Mouse (Mus musculus): ENCODE measurements at regions not wholly inside any gene's neighbourhood (a gene's known extent, or its start where the extent isn't known, plus 50 kb on each side); places are given as distances from the start of the nearest gene placed in this dataset.
"Not testable (repeated sequence)": the region's sequence is repeated elsewhere in the genome, so short reads cannot be mapped to it uniquely, and the experiment has no call there.

DNA sequence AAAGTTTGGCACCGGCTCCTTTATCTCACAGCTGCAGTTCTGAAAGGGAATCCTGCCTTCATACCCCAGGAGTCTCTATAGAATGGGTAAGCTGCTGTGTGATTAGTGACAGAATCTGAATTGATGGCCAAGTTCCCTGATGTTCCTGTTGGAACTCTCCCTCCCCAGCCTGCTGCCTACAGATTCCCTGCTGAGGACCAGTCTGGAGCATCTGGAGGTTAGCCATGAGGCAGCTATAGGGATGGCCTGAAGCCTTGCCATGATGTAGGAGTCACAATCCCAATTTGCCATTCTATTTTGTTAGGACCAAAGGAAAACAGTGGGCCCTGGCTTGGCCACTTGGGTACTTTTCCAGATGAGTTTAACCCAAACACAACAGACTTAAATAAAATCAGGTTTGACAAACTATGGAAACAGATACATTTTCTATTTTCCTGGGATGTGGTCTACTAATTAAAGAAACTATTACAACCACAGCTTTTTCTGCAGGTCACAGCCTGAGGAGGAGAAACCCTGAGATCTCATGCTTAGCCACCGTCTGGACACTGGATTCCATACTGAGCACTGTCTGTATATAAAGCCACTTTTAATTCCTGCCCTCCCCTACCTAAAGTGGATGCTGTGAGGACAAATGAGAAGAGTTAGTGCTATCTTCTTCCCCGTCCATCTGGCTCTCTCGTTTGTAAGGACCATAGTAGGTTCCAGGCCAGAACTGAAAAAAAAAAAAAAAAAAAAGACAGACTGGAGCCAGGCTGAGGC is 349.5 kb upstream of the Tbl1xr1 start:
- DNase-seq (ENCODE audit: low spot score in 2 of 2), result no peak

DNA sequence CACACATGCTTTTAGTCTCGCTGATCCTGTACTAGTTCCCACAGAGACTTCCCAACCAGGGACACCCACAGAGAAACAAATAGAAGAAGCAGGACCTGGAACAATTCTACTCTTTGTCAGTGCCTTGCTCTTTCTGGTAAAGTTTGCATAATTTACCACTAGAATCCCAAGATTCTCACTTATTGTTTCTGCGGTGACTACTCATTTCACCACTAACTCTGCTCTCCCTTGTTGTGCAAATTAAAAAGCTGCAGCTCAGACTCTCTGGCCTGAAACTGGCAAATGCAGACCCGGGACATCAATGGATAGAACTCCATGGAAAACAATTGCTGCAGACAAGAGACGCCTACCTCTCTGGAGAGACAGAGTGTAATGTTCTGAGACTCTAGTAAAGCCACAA is 348.4 kb upstream of the Tbl1xr1 start:
- no peak for DNase-seq (ENCODE audit: low spot score in 2 of 2)

DNA sequence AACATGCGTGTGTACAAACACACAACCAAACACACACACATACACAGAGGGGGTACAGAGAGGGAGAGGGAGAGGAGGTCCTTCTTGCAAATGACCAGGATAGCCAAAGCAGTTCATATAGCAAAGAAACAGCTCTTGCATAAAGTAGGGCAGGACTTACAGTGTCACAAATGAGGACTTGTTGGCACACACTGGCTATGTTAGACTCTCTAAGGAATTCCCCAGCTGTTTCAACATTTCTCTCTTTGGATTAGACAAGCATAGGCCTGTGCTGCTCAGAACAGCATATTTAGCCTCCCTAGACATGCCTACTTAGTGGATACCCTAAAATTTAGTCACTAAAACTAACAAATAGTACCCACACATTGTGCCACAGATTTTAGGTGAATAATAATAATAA is 347.1 kb upstream of the Tbl1xr1 start:
- DNase-seq (ENCODE audit: low spot score in 2 of 2), result no peak

DNA sequence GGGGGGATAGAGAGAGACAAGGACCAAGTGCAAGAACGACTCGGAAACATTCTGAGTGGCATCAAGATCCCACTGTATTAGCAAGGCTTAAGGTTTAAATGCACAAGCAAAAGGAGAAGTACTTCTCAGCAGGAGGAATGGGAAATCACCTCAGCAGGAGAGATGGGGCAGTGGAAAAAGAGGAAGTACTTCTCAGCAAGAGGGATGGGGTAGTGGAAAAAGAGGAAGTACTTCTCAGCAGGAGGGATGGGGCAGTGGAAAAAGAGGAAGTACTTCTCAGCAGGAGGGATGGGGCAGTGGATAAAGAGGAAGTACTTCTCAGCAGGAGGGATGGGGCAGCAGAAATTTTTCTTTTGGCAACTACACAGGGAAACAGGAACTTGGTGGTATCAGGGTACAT is 340.8 kb upstream of the Tbl1xr1 start:
- not testable (repeated sequence) for DNase-seq (ENCODE audit: low spot score in 2 of 2)

DNA sequence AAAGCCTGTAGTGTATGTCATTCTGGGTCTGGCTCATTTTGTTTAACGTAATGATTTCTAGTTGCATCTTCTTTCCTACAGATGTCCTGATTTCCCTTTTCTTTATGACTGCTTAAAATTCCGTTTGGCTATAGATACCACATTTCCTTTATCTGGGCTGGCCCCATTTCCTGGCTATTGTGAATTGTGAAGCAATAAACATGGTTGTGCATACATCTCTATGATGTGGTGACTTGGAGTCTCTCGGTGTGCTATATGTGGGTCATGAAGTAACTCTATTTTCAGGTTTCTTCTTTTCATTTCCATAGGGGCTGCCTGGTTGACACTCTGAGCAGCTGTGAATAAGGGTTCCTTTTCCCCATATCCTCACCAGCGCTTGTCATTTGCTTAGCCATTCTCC is 336.7 kb upstream of the Tbl1xr1 start:
- DNase-seq (ENCODE audit: low spot score in 2 of 2), result no peak

DNA sequence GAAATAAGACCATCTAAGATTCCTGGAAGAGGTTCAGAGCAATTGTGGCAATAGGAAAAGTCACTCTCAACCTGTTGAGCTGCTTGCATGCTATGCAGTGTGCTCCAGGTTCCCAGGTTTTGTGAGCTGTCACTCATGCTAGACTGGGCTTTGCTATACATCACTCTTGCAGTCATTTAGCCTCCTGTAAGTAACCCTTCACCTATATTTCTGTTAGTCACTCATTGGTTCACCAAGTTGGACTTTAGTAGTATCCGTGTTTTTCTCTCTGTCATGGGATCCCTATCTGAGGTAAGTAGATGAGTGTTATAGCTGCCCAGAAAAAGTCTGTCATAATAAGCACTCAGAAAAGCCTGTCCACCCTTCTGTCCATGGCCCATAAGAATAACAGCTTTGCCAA is 332.3 kb upstream of the Tbl1xr1 start:
- no peak for DNase-seq (ENCODE audit: low spot score in 2 of 2)

DNA sequence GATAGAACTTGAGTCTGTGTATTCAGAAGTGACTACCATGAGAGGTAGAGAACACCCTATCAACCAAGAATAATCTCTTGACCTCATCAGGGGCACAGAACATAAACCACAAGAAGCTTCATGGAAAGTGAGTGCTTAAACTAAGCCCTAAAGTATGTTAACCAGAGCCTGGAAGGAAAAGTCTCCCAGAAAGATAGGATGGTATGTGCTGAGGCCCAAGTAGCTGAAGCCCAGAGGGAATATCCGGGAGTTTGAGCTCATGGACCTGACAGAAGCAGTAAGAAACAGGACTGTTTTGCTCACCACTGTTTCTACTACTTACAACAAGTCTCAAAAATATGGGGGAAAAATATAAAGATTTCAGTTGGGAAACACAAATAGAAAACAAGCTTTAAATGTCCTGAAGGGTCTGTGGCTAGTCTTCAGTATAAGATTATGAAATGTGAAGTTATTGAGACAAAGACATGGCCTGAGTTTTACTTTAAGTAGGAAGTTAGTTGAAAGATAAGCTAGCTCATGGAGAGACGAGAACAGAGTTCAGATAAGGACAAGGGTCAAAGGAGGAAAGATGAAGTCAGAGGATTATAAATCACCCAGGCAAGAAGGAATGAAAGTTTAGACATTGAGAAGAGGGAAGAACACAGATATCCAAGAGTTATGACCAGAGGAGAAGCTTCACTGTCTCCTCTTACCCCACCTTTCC is 315.8 kb upstream of the Tbl1xr1 start:
- no peak for DNase-seq (ENCODE audit: low spot score in 2 of 2)

DNA sequence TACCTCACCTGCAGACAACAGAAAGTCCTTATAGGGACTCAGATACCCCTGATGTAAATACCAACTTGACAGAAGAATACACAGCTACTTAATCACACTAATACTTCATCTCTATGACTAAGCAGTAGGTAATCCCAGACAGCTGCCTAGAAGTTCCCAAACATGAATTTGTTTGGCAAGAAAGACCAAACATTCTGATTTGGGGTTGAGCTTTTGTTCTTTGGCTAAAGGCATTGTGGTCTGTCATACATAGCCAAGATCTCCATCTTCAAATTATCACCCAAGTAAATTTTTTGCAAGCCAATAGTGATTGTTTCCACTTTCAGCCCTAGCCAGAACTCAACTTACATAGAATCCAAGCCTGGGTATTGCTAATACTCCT is 315.2 kb upstream of the Tbl1xr1 start:
- no peak for DNase-seq (ENCODE audit: low spot score in 2 of 2)

DNA sequence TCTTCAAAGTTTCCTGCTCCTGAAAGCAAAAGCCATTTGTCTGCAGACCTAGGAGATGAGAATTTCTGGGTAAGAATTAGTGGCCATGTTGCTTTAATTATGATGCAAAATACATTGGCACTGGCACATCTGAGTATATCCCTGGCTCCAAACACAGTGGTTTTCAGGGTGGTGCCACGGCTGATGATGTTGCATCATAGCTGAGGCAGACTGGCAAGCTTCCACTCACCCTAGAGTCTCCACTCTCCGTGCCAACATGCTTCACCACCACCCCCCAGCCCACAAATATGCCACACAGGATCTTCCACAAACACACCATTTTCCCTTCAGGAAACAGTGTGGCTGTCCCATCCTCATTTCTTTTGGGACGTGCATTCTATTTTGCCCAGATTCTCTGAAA is 314.5 kb upstream of the Tbl1xr1 start:
- DNase-seq (ENCODE audit: low spot score in 2 of 2), result no peak

DNA sequence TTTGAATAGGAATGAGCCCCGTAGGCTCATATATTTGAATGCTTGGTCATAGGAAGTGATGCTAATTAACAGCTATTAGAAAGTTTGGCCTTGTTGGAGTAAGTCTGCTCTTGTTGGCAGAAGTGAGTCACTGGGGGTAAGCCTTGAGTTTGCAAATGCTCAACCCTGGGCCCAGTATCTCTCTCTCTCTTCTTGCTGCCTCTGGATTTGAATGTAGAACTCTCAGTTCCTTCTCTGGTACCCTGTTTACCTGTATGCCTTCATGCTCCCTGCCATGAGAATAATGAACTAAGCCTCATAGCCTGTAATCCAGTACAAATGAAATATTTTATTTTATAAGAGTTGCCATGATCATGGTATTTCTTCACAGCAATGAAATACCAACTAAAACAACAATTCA is 308.4 kb upstream of the Tbl1xr1 start:
- no peak for DNase-seq (ENCODE audit: low spot score in 2 of 2)

DNA sequence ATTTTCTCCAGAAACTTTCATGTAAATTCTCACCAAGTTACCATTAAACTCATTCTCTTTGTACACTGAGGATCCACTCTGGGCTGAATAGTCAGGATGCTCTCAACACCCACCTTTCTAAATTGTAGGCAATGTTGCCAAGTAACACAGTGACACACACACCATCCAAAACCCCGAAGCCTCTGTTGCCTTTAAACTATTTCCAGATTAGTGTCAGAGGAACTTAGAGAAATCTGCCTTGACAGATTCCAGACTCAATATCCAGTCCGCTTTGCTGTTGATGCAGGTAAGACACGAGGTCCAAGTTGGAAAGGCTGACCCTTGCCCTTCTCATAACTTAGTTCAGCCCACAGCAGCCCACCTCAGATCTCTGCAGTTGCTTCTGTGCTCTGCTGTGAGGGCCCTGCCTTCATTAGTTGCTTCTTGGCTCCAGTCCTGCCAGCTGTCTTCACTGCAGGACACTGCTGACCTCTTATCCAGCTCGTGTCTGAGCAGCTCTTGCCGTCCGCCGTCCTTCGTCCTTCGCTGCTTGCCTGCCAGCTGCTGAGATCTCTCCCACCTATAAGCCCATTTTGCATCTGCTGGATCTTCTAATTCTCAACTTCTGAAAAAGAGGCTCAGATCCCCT is 306.4 kb upstream of the Tbl1xr1 start:
- no peak for DNase-seq (ENCODE audit: low spot score in 2 of 2)

DNA sequence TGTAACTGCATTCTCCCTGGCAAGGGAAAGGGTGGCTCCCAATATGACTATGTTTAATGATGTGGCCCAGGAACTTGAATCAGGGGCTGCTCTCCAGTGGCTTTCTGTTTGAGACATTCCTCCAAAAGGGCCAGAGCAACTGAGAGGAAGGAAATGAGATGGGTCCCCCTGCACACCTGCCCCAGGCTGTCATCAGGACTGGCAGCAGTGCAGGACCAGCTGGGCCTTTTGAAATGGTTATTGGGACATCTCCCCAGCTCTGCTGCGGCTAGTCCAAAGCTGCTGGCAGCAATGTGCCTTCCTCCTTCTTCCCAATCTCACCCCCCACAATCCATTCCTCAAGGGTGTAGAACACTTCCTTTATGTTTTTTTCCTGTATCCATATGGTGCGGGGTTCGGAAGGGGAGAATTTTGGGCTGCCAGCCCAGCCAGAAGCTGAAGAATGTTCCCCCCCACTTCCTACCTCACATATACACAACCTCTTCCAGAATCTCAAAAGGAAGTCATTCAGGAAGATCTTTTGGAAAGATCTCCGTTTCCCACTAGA is 304.6 kb upstream of the Tbl1xr1 start:
- no peak for DNase-seq (ENCODE audit: low spot score in 2 of 2)

DNA sequence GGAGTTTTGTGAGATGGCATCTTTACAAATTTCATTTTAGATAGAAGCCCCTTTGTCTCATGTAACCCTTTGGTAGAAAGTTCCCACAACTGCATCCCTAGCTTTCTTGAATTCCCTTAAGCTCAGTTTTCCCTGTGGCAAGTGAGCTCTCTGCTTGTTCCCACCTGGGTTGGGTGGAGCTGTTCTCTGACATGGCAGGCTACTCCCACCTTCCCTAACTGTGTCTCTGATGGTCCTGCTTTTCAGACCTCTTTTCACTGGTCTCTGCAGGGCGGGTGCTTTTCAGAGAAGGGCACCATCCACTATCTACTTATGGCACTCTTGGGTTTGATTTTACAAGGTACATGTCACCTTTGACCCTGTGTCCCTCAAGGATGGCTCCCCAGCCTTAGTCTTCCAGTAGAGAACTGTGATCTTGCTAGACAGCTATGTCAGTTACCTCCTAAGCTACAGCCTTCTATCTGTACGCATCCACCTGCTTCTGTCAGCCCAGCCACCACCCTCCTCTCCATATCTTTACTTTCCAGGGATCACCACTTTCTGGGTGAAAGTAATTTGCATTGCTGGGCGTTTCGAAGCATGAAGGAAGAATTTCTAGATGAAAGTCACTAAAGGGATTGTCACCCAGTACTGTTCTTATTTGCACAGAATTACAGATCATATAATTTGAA is 302.1 kb upstream of the Tbl1xr1 start:
- DNase-seq (ENCODE audit: low spot score in 2 of 2), result no peak

DNA sequence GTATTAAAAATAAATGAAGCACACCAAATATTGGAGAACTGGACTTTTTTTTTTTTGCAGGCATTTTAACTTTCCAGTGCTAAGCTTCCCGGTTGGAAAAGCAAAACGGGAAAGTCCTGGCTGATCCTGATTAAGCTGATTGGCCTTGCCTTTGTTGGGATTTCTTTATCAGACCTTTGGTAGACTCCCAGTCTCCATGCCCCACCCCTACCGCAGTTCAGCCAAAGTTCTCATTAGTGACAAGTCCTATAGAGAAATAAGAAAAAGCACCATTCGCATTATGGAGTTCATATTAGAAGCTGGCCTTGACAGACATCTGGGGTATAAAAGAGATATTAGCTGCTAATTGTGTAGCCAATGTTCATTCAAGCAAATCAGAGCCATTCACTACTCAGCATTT is 297.7 kb upstream of the Tbl1xr1 start:
- DNase-seq (ENCODE audit: low spot score in 2 of 2), result no peak

DNA sequence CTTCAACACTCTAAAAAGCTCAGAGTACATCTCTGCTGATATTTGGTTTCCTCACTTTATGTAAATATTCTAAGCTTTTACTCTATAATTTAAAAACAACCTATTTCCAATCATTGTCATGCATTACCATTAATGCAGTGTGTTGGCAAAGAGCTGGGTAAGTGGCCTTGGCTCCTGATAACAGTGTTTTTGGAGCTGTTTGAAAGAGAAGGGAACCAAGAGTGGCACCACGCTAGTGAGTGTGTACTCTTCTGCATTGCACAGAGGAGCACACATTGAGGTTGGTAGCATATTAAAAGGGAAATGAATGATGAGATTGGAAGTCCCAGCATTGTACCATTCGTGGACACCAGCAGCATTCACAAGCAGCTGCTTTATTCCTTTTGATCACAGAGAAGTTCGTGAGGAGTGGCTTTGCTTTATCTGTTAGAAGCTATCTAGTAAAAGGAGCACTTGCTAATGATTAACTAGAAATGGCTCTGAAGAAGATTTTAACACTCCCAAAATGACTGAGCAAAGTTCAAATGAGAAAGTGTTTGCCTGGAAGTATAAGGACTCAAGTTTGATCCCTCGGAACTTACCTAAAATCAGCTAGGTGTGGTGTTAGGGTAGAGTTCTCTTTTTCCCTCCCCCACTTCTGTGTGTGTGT is 284.3 kb upstream of the Tbl1xr1 start:
- DNase-seq (ENCODE audit: low spot score in 2 of 2), result no peak

DNA sequence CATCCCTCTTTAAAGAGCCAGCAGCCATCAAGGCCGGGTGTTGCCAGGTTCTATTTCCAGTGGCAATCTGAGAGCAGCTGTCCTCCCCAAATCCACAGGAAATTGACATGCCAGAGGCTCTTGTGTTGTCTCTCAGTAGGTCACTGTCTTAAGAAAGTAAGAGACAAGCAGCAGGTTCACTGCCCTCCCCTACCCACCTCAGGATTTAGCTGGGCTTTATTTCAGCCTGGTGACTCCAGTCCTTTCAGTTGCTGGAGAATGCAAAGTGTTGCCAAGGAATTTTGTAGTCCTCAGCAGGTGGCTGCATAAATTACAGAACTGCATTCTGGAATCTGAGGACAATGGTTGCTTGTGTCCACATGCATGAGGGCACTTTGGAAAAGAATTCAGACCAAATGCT is 278.3 kb upstream of the Tbl1xr1 start:
- DNase-seq (ENCODE audit: low spot score in 2 of 2), result no peak

DNA sequence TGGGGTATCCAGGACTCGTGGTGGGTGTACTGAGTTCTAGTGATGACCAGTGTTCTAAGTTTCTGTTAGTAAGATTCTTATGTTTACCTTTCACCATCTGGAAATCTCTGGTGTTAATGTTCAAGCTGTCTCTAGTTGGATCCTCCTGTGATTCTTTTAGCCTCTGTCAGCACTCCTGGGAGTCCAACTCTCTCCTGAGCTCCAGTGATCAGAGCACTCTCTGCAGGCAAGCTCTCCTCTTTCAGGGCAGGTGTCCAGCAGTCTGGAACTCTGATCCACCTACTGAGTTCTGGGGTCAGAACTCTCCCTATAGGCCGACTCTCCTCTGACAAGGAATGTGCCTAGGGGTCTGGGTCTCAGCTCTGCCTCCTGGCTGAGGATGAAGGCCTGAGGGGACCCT is 272.6 kb upstream of the Tbl1xr1 start:
- DNase-seq (ENCODE audit: low spot score in 2 of 2), result not testable (repeated sequence)

DNA sequence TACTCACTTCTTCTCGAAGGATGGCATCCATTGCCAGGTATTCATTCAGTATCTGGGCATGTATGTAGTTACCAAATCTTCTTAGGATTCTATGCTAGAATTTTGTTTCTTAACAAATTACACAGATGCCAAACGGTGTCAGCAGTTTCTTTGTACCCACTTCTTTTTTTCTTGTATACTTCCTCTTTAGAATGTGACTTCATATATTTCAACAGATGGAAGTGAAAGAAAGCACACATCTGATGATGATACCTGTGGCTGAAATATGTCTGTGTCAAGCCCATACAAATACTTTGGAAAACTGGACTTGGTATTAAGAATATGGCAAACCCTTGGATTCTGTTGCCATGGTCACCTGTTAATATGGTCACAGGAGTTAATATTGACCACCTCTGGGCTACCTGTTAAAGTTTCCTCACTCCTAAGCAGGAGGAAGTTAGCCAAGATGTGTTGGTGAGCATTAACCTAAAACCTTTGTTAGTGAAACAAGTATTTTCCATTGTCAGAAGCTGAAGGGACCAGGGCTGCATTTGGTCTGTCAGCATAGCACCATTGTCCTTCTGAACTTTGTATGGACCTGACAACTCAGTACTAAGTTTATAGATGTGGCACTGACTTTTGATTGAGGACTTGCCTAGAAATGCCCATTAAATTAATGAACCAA is 269.8 kb upstream of the Tbl1xr1 start:
- DNase-seq (ENCODE audit: low spot score in 2 of 2), result peak in 1 of 2 experiments; percentile 10

DNA sequence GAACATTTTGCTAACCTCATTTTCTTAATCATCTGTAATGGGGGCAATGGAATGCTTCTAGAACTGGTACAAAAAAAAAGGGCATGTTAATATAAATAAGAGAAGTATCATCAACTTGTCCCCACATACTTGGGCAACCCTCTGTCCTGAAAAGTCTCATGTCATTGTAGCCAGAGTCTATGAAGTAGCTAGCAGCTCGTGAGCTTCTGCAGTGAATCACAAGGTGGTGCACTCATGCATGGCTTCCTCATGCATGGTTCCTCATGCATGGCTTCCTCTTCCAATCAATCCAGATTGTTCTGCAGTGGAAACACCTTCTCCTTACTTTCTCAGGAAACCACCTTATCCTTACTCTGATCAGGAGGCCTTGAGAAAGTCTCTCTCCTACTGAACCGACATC is 267.9 kb upstream of the Tbl1xr1 start:
- DNase-seq (ENCODE audit: low spot score in 2 of 2), result no peak

DNA sequence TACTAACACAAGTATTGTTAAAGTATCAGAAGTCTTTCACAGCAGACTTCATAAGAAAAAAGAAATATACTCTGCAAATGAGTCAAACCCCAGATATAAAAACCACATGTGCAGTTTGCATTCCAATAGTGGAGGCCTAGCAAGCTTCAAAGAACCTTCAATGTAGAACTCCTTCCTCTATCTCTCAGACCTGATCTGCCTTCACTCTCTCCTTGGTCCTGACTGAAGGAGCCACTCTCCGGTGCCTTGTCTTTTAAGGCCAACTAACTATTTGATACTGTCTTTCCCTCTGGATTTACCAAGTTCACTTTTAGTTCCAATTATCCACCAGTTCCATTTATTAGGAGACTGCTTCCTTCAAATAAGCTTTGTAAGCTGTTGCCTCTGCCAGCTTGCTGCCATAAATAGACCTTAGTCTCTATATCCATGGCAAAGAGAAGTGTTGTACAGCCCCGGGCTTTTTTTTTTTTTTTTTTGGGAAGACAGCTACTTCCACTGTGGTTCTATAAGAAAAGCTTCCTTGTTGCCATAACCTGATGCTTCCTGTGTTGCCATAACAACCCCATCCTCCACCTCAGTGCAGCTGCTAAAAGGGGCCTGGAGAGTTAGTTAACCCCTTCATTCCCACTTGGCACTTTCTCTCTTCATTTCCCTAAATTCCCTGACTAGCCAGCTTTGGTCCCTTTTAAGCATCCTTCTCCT is 266.5 kb upstream of the Tbl1xr1 start:
- DNase-seq (ENCODE audit: low spot score in 2 of 2), result no peak

DNA sequence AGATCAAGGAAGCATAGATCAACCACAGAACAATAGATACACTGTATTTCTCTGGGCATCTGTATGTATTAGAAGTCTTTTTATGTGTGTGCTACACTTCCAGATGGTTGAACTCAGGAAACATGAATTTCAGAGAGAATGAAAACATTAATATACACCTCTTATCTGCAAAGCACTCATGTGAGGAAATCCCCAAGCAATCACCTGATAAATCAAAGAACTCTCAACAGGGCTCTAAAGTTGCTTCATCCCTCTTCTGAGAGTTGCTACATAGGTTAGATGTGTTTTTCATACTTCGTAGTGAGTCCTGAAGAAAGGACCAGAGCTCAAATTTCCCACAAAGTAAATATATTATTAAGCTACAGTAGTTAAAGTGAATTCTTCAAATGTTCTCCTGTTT is 263.1 kb upstream of the Tbl1xr1 start:
- DNase-seq (ENCODE audit: low spot score in 2 of 2), result no peak

Data from spleen, postnatal 36 days (tissue).